Mouse (Mus musculus) kidney, embryonic 14.5 days (tissue): ENCODE measurements around the gene Lelp1. TPM values are rescaled to one million over a fixed set of nuclear protein-coding genes. Genes with fewer than 3 reads are reported as not detected.

Source experiments
- ATAC-seq: fragments of 200-750 bp; cut with Nextera tagmentation; 2 replicates; pipeline ENCODE4 v1.8.0; 2017; ENCODE audit warnings: moderate number of reproducible peaks, mild to moderate bottlenecking, moderate TSS enrichment, moderate library complexity; ENCODE audit not compliant: low FRiP score, low TSS enrichment
- H3K27ac ChIP-seq: fragments of 300-500 bp; sonication (generic); 2 replicates; pipeline ENCODE4 v1.5.1; 2014; ENCODE audit warnings: low read depth, mild to moderate bottlenecking, low read length, moderate library complexity, mixed read lengths
- H3K27me3 ChIP-seq: fragments of 300-500 bp; sonication (generic); 2 replicates; pipeline ENCODE4 v1.6.1; 2014; ENCODE audit warnings: mild to moderate bottlenecking, low read length; ENCODE audit not compliant: control insufficient read depth, insufficient read depth
- H3K36me3 ChIP-seq: fragments of 300-500 bp; sonication (generic); 2 replicates; pipeline ENCODE4 v1.6.1; 2014; ENCODE audit warnings: low read length, mixed read lengths; ENCODE audit not compliant: control insufficient read depth, insufficient read depth
- H3K4me1 ChIP-seq: fragments of 300-500 bp; sonication (generic); 2 replicates; pipeline ENCODE4 v1.6.1; 2014; ENCODE audit warnings: low read length, mixed read lengths; ENCODE audit not compliant: control insufficient read depth, insufficient read depth
- H3K4me2 ChIP-seq: fragments of 300-500 bp; sonication (generic); replicated peaks from 2 replicates; pipeline ENCODE4 v1.6.1; 2014; ENCODE audit warnings: low read depth, mild to moderate bottlenecking, low read length
- H3K4me3 ChIP-seq: fragments of 300-500 bp; sonication (generic); 2 replicates; pipeline ENCODE4 v1.5.1; 2014; ENCODE audit warnings: mild to moderate bottlenecking, low read length
- H3K9ac ChIP-seq: fragments of 300-500 bp; sonication (generic); 2 replicates; pipeline ENCODE4 v1.6.1; 2014; ENCODE audit warnings: low read depth, mild to moderate bottlenecking, low read length, moderate library complexity
- H3K9me3 ChIP-seq: fragments of 300-500 bp; sonication (generic); 2 replicates; pipeline ENCODE4 v1.6.1; 2016; ENCODE audit warnings: low read length; ENCODE audit not compliant: control insufficient read depth
- WGBS: fragments of 180-500 bp; shearing (Covaris S2); extraction: QIAGEN DNeasy Blood & Tissue Kit; methylation state at CpG from one replicate; pipeline ENCODE4 v1.1.7; 2014; 5-methylcytosine and 5-hydroxymethylcytosine counted together
- polyA plus RNA-seq: library from polyadenylated mRNA; unstranded; fragments of >200 nt; fragmentation: Nextera tagmentation; extraction: Ambion mirVana; gene quantifications from 2 replicates; pipeline ENCODE4 v1.2.1, GENCODE M21; 2014

Gene Lelp1
- polyA plus RNA-seq: not detected in 2 replicates

DNA sequence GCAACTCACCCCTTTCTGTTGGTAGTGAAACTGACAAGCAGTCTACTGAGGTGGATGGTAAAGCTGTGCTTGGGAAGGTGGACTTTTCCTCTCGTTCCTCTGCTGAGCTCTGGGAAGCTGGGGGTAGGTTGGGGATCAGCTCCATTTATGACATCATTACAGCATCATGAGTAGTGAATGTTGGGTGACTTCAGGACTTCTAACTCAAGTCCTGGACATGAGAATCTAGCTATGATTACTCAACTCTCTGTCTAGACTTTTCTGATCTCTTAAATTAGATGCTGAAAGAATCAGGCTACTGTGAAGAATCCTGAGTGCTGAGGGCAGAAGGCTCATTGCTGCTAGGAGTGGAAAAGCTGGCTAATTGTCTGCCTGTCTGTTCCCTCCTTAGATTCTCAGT, at the start of gene Lelp1:
Gene Lelp1 (minus strand): TSS at position 101 of the 400 bp plus-strand sequence.
- no peaks in the 10 kb centered on the region for H3K4me1 ChIP-seq
- no peaks in the 10 kb centered on the region for H3K27me3 ChIP-seq
- no peak within 1 kb of the TSS for H3K9ac ChIP-seq
- no peaks in the 10 kb centered on the region for H3K36me3 ChIP-seq
- H3K4me3 ChIP-seq: no peak within 1 kb of the TSS
- no peak within 1 kb of the TSS for H3K27ac ChIP-seq
- H3K4me2 ChIP-seq: no peak within 1 kb of the TSS
- ATAC-seq: no peak
- no peaks in the 10 kb centered on the region for H3K9me3 ChIP-seq
- WGBS: 78% methylated on average over 1 of the region's 1 CpGs

DNA sequence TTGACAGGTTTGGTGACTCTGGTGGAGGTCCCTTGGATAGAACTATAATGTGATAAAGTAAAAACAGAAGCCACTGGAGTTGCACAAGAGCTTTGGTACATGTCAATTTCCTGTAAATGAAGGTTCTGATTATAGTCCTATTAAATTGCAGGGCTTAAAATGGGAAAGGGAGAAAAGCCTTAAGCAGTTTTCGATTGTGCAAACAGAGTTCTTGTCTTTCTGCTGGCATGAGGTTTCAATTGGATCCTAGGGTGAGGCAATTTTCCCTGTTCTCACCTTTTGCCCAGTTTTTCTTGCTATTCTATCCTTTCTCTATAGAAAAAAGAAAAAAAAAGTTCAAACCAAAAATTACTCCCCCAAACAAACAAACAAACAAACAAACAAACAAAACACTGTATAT, 34.3 kb upstream of the Lelp1 start:
- WGBS: 74% methylated on average over 1 of the region's 1 CpGs
- H3K27ac ChIP-seq: no peak overlapping the region
- H3K4me3 ChIP-seq: no peak overlapping the region
- H3K36me3 ChIP-seq: no peaks in the 10 kb centered on the region
- H3K9me3 ChIP-seq: no peaks in the 10 kb centered on the region
- no peak for ATAC-seq
- no peaks in the 10 kb centered on the region for H3K4me1 ChIP-seq
- H3K9ac ChIP-seq: no peak overlapping the region
- H3K27me3 ChIP-seq: no peaks in the 10 kb centered on the region
- H3K4me2 ChIP-seq: no peak overlapping the region

DNA sequence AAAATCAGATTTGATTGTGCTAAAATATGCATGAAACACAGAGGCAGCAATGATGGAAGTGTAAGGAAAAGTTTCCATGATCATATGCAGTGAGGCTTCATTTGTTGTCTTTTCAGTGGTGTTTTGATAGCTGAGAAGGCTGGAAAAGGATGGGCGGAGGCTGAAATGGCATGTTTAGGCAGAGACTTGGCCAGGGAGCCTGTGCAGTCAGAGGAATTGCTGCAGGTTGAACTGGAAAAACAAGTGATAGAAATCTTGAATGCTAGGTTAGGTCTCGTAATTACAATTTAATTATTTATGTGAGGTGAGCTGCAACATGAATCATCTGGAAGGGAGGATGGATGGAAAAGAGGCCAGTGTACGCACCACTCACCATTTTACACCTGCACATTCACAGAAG, 27.3 kb upstream of the Lelp1 start:
- Histone ChIP-seq H3K36me3 (no peaks in the 10 kb centered on the region), H3K4me2 (no peak overlapping the region), H3K9ac (no peak overlapping the region), H3K4me1 (no peaks in the 10 kb centered on the region), H3K9me3 (no peaks in the 10 kb centered on the region), H3K4me3 (no peak overlapping the region), H3K27ac (no peak overlapping the region), H3K27me3 (no peaks in the 10 kb centered on the region)
- ATAC-seq: no peak
- 56% methylated on average over 3 of the region's 3 CpGs for WGBS

DNA sequence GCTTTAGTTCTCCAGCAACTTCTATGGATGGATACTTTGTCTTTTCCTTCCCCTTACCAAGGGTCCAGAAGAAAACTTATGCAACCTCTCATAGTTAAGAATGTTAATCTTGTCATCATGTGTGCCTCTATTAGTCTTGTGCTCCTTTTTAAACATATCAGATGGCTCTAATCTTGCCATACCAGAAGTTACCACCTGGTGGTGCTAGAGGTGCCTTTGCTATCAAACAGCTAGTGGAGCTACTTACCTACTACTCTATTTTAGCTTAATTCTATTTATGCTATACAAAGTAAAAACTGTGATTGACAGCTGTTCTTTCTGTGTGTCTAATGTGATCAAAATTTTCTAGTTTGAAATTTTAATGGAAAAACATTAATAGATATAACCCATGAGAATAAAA, 10.8 kb upstream of the Lelp1 start:
- Histone ChIP-seq H3K27me3 (no peaks in the 10 kb centered on the region), H3K4me2 (no peak overlapping the region), H3K36me3 (no peaks in the 10 kb centered on the region), H3K27ac (no peak overlapping the region), H3K4me1 (no peaks in the 10 kb centered on the region), H3K9me3 (no peaks in the 10 kb centered on the region), H3K4me3 (no peak overlapping the region), H3K9ac (no peak overlapping the region)
- no peak for ATAC-seq

DNA sequence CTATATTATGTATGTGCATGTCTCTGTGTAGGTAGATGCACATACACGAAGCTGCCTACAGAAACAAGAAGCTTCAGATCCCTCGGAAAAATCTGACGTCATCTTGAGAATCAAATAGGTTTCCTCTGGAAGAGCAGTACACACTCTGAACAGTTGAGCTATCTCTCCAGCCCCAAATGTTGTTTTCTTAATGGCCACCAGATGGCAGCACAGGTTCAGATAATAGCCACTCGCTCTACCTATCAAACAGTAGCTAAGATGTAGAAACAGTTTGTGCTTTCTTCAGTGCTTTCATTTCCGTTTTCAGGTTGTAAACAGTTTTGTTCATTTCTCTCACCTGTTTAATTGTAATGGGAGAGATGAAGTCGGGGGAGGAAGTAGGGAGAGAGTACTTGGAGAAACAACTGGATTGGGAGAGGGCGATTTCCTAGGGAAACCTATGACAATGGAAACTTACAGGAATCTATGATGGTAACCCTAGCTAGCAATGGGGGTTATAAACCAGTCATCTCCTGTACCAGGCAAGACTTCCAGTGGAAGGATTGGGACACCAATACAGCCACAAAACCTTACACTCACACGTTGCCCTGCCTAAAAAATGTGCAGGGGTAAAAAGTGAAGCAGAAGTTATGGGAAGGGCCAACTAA, 8.2 kb upstream of the Lelp1 start:
- H3K4me3 ChIP-seq: no peak overlapping the region
- no peak overlapping the region for H3K4me2 ChIP-seq
- H3K36me3 ChIP-seq: no peaks in the 10 kb centered on the region
- H3K4me1 ChIP-seq: no peaks in the 10 kb centered on the region
- ATAC-seq: peak; percentile 86
- no peak overlapping the region for H3K27ac ChIP-seq
- WGBS: 24% methylated on average over 8 of the region's 8 CpGs
- no peaks in the 10 kb centered on the region for H3K9me3 ChIP-seq
- no peaks in the 10 kb centered on the region for H3K27me3 ChIP-seq
- no peak overlapping the region for H3K9ac ChIP-seq

DNA sequence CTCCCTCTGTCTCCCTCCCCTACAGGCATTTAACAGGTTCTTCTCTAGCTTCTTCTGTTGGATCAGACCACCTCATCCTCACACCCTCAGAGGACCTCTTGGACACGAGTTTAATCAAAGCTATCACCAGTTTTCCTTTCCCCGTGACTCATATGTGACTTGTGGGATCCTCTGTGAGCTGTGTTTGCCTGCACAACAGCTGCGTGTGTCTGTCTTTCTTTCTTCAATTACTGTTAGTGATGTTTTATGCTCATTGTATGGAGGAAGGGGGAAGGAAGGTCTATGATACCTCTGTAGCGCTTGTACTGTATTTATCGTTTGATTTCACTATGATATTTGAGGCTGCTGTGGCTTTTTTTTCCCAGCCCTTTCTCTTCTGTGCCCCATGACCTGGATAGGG, 5.4 kb upstream of the Lelp1 start:
- ATAC-seq: no peak
- H3K4me2 ChIP-seq: no peak overlapping the region

DNA sequence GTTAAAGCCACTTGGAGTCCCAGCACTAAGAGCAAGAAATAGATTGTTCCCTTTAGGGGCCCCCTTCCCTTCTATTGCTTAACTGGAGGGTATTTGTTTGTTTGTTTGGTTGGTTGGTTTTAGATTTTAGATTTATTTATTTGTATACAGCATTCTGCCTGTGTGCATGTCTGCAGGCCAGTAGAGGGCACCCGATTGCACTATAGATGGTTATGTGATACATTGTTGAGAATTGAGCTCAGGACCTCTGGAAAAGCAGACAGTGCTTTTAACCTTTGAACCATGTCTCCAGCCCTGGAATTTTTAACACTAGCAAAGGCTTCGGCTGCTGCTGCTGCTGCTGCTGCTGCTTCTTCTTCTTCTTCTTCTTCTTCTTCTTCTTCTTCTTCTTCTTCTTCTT, 4.9 kb upstream of the Lelp1 start:
- Histone ChIP-seq H3K9ac (no peak overlapping the region), H3K27ac (no peak overlapping the region), H3K4me2 (no peak overlapping the region), H3K27me3 (no peaks in the 10 kb centered on the region), H3K9me3 (no peaks in the 10 kb centered on the region), H3K4me1 (no peaks in the 10 kb centered on the region), H3K36me3 (no peaks in the 10 kb centered on the region), H3K4me3 (no peak overlapping the region)
- 17% methylated on average over 2 of the region's 2 CpGs for WGBS
- no peak; the same call in 1 of the 2 replicates for ATAC-seq

More for the DNA sequence above, 5.4 kb upstream of the Lelp1 start:
- no peaks in the 10 kb centered on the region for H3K9me3 ChIP-seq
- no peaks in the 10 kb centered on the region for H3K36me3 ChIP-seq
- no peaks in the 10 kb centered on the region for H3K27me3 ChIP-seq
- no peak overlapping the region for H3K27ac ChIP-seq
- H3K4me3 ChIP-seq: no peak overlapping the region
- WGBS: 79% methylated on average over 5 of the region's 5 CpGs
- no peak overlapping the region for H3K9ac ChIP-seq
- H3K4me1 ChIP-seq: no peaks in the 10 kb centered on the region

DNA sequence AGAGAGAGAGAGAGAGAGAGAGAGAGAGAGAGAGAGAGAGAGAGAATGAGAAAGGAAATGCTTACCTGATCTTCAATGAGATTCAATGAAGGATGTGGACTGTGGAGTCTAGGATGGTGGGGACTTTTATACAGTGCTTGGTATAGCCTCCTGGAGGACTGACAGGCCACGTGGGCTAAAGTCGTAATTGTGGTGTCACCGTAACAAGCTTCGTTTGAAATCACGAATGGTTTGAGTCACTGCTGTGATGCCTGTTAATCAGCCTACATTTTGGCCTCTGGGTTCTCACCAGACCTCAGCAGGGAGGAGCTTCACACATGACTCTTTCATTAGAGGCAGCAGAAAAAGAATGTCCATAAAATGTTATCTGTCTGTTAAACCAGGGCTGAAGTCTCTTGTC, 18.7 kb downstream of the Lelp1 start, which contains the start of gene Prr9:
Gene Prr9 (minus strand): TSS at position 101 of the 400 bp plus-strand sequence.
- Histone ChIP-seq H3K27ac (no peak within 1 kb of the TSS), H3K4me2 (no peak within 1 kb of the TSS), H3K27me3 (no peaks in the 10 kb centered on the region; the same call in 1 of the 2 replicates), H3K36me3 (no peaks in the 10 kb centered on the region), H3K9me3 (no peaks in the 10 kb centered on the region), H3K9ac (no peak within 1 kb of the TSS), H3K4me1 (no peaks in the 10 kb centered on the region), H3K4me3 (no peak within 1 kb of the TSS)
- 72% methylated on average over 5 of the region's 5 CpGs for WGBS
- no peak for ATAC-seq

DNA sequence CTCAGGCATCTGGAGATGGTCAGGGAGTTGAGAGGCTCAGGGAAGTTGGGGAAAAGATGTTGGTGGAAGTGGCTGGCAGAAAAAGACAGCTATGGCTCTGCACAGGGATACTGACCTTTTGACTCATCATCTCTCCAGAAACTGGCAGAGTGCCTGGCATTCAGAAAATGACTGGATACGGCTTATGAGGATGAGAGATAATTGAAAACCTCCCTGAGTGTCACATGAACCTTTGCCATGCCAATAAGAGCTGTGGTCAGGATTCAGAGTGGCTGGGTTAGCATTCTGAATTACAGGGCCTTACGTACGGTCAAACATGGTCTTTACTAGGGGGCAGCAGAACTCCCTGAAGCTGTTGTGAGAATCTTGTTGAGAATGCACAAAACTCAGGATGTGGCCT, 21.6 kb downstream of the Lelp1 start:
- no peaks in the 10 kb centered on the region for H3K4me1 ChIP-seq
- no peak overlapping the region for H3K4me3 ChIP-seq
- no peak overlapping the region for H3K4me2 ChIP-seq
- no peaks in the 10 kb centered on the region for H3K36me3 ChIP-seq
- no peak overlapping the region for H3K27ac ChIP-seq
- 87% methylated on average over 3 of the region's 3 CpGs for WGBS
- H3K27me3 ChIP-seq: no peaks in the 10 kb centered on the region; the same call in 1 of the 2 replicates
- H3K9me3 ChIP-seq: no peaks in the 10 kb centered on the region
- no peak for ATAC-seq
- H3K9ac ChIP-seq: no peak overlapping the region
